Mouse (Mus musculus): Measurements from ENCODE around the gene Ranbp3l. TPM values are rescaled to one million over a fixed set of nuclear protein-coding genes. Genes with fewer than 3 reads are reported as not detected.

Ranbp3l gene
- total and polyA plus RNA-seq, 3 experiments, result not detected

- no peak for DNase-seq (ENCODE audit: extremely low read depth)
- H3K9me3 ChIP-seq (replicated peaks; ENCODE audit: low read length), result no peaks in the 10 kb centered on the region
- TF ChIP-seq UBTF (IDR thresholded peaks at IDR 0.05; ENCODE audit: low read depth, low read length) (no peak), CHD2 (IDR thresholded peaks at IDR 0.05; ENCODE audit: low read length) (no peak), TCF12 (IDR thresholded peaks at IDR 0.05; ENCODE audit: low read depth, low read length) (no peak), TBP (conservative IDR thresholded peaks at IDR 0.05; ENCODE audit: low read depth, low read length) (no peak), BHLHE40 (IDR thresholded peaks at IDR 0.05; ENCODE audit: low read depth, low read length) (no peak), CHD1 (IDR thresholded peaks at IDR 0.05; ENCODE audit: low read depth, low read length) (no peak), ZNF384 (IDR thresholded peaks at IDR 0.05; ENCODE audit: low read depth, low read length) (no peak), PAX5 (IDR thresholded peaks at IDR 0.05; ENCODE audit: low read length) (no peak), NRF1 (IDR thresholded peaks at IDR 0.05; ENCODE audit: low read depth, low read length) (no peak), POLR2A (IDR thresholded peaks at IDR 0.05; ENCODE audit: low read depth, low read length) (no peak), JUN (IDR thresholded peaks at IDR 0.05; ENCODE audit: insufficient read depth, low read depth, low read length) (no peak), ETS1 (conservative IDR thresholded peaks at IDR 0.05; ENCODE audit: low read depth, low read length) (no peak), MAX (IDR thresholded peaks at IDR 0.05; ENCODE audit: low read length) (no peak), IRF4 (IDR thresholded peaks at IDR 0.05; ENCODE audit: low read depth, low read length) (no peak)
- H3K27ac ChIP-seq (ENCODE audit: insufficient read depth, low read depth), result no peak overlapping the region
- no peak overlapping the region for H3K4me2 ChIP-seq (ENCODE audit: insufficient read depth, low read depth, poor library complexity, severe bottlenecking)
- H3K36me3 ChIP-seq (replicated peaks in 1 of 2; ENCODE audit: control insufficient read depth in 1 of 2, insufficient read depth in 1 of 2, low read length in 1 of 2), result peaks cover 0 to 12% of the 10 kb centered on the region in 2 experiments
- H3K4me1 ChIP-seq (ENCODE audit: control insufficient read depth in 1 of 2, insufficient read depth in 2 of 2), result peaks cover 0 to 28% of the 10 kb centered on the region in 2 experiments; a peak in 2 of 4 replicates
- no peak overlapping the region for H3K9ac ChIP-seq (ENCODE audit: insufficient read depth, low read depth)
- in situ Hi-C loops (cut with MboI; ENCODE audit: low pct_ligation_motif_present, low pct_unique_long_range_greater_than_20kb, low sequenced_read_pairs) (no loop called here), dilution Hi-C loops (cut with MboI; ENCODE audit: extremely low pct_ligation_motif_present, extremely low pct_unique_long_range_greater_than_20kb, low sequenced_read_pairs) (no loop called here)
- no peaks in the 10 kb centered on the region for H3K79me2 ChIP-seq (replicated peaks; ENCODE audit: control insufficient read depth, extremely low read depth, insufficient read depth, poor library complexity, severe bottlenecking)
- H3K27me3 ChIP-seq (replicated peaks), result no peaks in the 10 kb centered on the region
- H3K4me3 ChIP-seq (replicated peaks in 1 of 3; ENCODE audit: low read depth in 2 of 3, low read length in 2 of 3, poor library complexity in 1 of 3), result no peak overlapping the region
These were observed 110.9 kb downstream of the Ranbp3l start for GRCm38 (mm10) chr15:9078481-9079300.

DNA sequence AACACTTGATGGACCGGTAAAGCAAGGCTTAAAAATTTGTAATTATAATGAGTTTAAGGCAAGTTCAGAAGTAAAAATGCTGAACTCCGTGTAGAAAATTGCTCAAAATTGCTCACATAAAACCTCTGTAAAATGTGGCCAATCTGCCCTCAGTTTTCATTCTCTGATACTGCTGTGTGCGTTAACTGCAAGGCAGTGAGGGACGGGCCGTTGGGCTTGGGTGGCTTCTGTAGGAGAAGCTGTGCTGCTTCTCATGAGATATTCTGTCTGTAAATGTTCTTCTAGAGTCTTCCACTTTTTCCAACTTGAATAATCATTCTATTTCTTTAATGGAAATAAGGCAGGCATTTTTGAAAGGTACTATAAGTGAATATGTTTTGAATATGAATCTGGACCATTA lies 111.9 kb downstream of the Ranbp3l start:
- Histone ChIP-seq H3K27me3 (replicated peaks) (no peaks in the 10 kb centered on the region), H3K27ac (ENCODE audit: insufficient read depth, low read depth) (no peak overlapping the region), H3K9me3 (replicated peaks; ENCODE audit: low read length) (no peaks in the 10 kb centered on the region), H3K4me1 (ENCODE audit: control insufficient read depth in 1 of 2, insufficient read depth in 2 of 2) (peaks cover 0 to 20% of the 10 kb centered on the region in 2 experiments; a peak in 2 of 4 replicates), H3K36me3 (replicated peaks in 1 of 2; ENCODE audit: control insufficient read depth in 1 of 2, insufficient read depth in 1 of 2, low read length in 1 of 2) (peaks cover 0 to 15% of the 10 kb centered on the region in 2 experiments), H3K4me2 (ENCODE audit: insufficient read depth, low read depth, poor library complexity, severe bottlenecking) (no peak overlapping the region), H3K9ac (ENCODE audit: insufficient read depth, low read depth) (no peak overlapping the region), H3K4me3 (replicated peaks in 1 of 3; ENCODE audit: low read depth in 2 of 3, low read length in 2 of 3, poor library complexity in 1 of 3) (no peak overlapping the region), H3K79me2 (replicated peaks; ENCODE audit: control insufficient read depth, extremely low read depth, insufficient read depth, poor library complexity, severe bottlenecking) (no peaks in the 10 kb centered on the region)
- in situ Hi-C loops (cut with MboI; ENCODE audit: low pct_ligation_motif_present, low pct_unique_long_range_greater_than_20kb, low sequenced_read_pairs), result no loop called here
- dilution Hi-C loops (cut with MboI; ENCODE audit: extremely low pct_ligation_motif_present, extremely low pct_unique_long_range_greater_than_20kb, low sequenced_read_pairs), result no loop called here
- no peak for DNase-seq (ENCODE audit: extremely low read depth)
- TF ChIP-seq MAX (IDR thresholded peaks at IDR 0.05; ENCODE audit: low read length) (no peak), MYC (IDR thresholded peaks at IDR 0.05; ENCODE audit: low read depth, low read length) (no peak), ZNF384 (IDR thresholded peaks at IDR 0.05; ENCODE audit: low read depth, low read length) (no peak), ZKSCAN1 (IDR thresholded peaks at IDR 0.05; ENCODE audit: borderline replicate concordance, low read depth, low read length) (no peak), ZMIZ1 (IDR thresholded peaks at IDR 0.05; ENCODE audit: low read depth, low read length) (no peak), EP300 (IDR thresholded peaks at IDR 0.05; ENCODE audit: low read length) (no peak), MEF2A (IDR thresholded peaks at IDR 0.05; ENCODE audit: borderline replicate concordance, low read depth, low read length) (no peak), SMC3 (IDR thresholded peaks at IDR 0.05; ENCODE audit: low read depth, low read length) (no peak), RAD21 (IDR thresholded peaks at IDR 0.05; ENCODE audit: low read depth, low read length) (no peak), NRF1 (IDR thresholded peaks at IDR 0.05; ENCODE audit: low read depth, low read length) (no peak), USF1 (IDR thresholded peaks at IDR 0.05; ENCODE audit: low read depth, low read length) (no peak), CHD2 (IDR thresholded peaks at IDR 0.05; ENCODE audit: low read length) (no peak), USF2 (conservative IDR thresholded peaks at IDR 0.05; ENCODE audit: low read depth, low read length) (no peak), ETS1 (conservative IDR thresholded peaks at IDR 0.05; ENCODE audit: low read depth, low read length) (no peak), POLR2AphosphoS2 (IDR thresholded peaks at IDR 0.05; ENCODE audit: low read depth, low read length) (no peak), KAT2A (IDR thresholded peaks at IDR 0.05; ENCODE audit: insufficient replicate concordance, low read length) (no peak), E2F4 (IDR thresholded peaks at IDR 0.05; ENCODE audit: insufficient replicate concordance, low read depth, low read length) (no peak)
